Mouse (Mus musculus) bone marrow macrophage, adult 2 months (primary cell): Measurements from ENCODE around the gene Cfap61.

Experiments
- CTCF ChIP-seq: IDR thresholded peaks from 2 replicates; pipeline ENCODE4 v1.5.1; 2012; ENCODE audit warnings: low read depth, mild to moderate bottlenecking, low read length, moderate library complexity
- POLR2A ChIP-seq: IDR thresholded peaks from 2 replicates; pipeline ENCODE4 v1.6.1; 2012; ENCODE audit warnings: mild to moderate bottlenecking, low read depth, low read length, borderline replicate concordance

DNA sequence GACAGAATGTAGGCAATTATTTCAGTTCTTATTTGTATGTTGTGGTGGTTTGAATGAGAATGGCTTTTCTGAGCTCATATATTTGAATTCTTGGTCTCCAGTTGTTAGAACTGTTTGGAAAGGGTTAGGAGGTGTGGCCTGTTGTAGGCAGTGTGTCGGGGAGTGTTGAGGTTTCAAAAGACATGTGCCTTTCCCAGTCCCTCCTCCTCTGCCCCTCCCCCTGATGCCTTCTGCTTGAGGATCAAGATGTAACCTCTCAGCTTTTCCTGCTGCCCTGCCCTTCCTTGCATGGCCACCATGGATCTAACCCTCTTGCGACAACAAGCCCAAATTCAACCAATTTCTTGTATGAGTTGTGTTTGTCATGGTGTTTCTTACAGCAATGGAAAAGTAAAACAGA is 53.2 kb downstream of the Cfap61 start:
- TF ChIP-seq POLR2A, result no peak
- no peak for TF ChIP-seq CTCF
